Mouse (Mus musculus): ENCODE measurements at regions not wholly inside any gene's neighbourhood (a gene's known extent, or its start where the extent isn't known, plus 50 kb on each side); places are given as distances from the start of the nearest gene placed in this dataset.
A peak's percentile ranks its signal among the peaks of the same experiment; 100 is the strongest.

DNA sequence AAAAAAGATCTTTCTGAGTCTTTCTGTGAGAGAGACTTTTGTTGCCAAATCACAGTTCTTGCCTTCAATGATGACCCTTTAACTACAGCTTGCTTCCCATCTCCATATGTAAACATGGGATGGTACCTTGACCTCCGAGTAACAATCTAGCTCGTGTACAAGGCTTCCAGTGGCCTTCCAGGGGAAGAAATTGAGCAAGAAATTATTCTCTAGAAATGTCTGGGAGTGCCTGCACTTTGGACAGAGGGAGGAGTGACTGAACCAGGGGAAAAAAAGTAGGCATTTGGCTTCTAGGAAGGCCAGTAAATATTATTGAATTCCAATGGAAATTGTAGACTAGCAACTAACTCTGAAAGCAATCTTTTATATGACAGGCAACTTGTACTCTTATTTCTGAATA lies 287.8 kb upstream of the Mpdz start:
- DNase-seq (ENCODE audit: low spot score in 2 of 2): no peak

- DNase-seq (ENCODE audit: low spot score in 2 of 2): no peak
Measured at GRCm38 (mm10) chr4:81728961-81729360, 286.3 kb upstream of the Mpdz start.

GRCm38 (mm10) chr4:81727735-81728581 lies 285.3 kb upstream of the Mpdz start:
- peak; percentile 6 to 19 for DNase-seq (ENCODE audit: low spot score in 2 of 2)

DNA sequence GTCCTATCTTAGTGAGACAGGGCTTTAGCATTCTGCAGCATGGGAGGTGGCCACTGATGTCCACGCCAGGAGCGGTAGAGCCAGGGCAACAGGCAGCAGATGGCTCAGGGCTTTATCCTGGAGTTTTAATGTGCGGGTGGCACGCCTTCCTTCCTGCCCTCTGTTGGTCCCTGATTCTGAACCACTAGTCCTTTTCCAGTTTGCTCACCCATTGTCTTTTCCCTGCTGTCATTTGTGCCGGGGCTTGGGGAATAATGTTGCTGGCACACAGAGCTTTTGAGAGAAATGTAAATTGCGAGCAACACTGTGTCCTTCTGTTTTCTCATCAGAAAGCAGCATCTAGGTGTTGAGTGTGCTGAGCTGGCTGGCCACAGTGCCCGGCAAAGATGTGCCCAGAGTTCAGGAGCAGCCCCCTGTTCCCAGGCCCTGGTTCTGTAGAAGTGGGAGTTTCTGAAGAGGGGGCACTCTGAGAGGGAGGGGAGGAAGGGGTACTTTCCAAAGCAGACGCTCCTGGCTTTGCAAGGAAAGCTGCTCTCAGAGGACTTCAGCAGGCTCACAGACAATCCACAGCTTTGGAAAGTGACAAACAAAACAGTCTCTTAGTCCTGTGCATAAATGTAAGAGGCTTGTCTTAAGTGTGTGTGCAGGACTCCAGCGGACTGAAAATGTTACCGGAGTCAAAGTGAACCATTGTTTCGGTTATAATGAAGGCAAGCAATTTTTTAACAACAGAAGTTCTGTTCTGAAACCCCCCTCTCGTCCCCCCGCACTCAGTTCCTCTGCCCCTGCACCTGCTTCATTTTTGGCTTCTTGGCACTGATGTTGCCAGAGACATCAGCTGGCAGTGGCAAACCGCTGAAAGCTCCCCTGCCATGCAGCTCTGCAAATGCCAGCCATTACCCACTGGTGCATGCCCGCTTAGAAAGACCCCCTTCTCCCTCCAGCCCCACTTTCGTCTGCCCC lies 284.4 kb upstream of the Mpdz start:
- DNase-seq (ENCODE audit: low spot score in 2 of 2): peak; percentile 22 to 39

- no peak for DNase-seq (ENCODE audit: low spot score in 2 of 2)
Measured at GRCm38 (mm10) chr4:81724751-81725150, 282.1 kb upstream of the Mpdz start.

DNA sequence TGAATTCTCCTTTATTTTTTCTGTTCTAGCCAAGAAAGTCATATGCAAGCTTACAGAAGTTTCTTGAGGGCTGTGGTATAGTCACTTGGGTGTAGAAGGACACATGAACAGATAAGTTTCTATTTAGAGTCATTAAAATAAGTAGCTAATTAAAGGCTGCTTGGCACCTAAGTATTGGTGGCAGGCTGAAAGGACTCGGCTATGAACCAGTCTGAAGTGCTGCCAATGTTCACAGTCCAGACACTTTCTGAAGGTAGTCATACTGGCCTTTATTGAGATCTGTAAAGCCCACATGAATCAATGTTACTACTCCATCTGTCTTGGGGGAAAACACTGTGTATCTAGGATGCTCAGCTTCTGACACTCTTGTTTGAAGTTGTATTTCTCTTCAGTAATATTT lies 269.8 kb upstream of the Mpdz start:
- DNase-seq (ENCODE audit: low spot score in 2 of 2): no peak

GRCm38 (mm10) chr4:81695182-81695581 lies 252.6 kb upstream of the Mpdz start:
- DNase-seq (ENCODE audit: low spot score in 2 of 2): no peak

DNA sequence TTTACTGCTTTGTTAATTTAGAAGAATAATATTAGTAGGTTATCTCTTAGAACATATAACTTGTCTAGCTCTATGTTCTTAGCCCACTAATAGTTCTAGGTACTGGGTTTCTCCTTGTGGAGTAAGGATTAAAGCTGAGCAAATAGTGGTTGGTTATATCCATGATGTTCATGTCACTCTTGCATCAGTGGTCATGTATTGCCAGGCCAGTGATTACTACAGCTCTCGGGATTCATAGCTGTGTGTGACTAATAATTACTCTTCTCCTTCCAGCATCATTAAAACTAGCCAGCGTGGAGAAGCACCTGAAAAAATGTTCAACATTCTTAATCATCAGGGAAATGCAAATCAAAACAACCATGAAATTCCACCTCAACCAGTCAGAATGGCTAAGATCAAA lies 234.6 kb upstream of the Mpdz start:
- no peak for DNase-seq (ENCODE audit: low spot score in 2 of 2)

- DNase-seq (ENCODE audit: low spot score in 2 of 2): no peak
Measured at GRCm38 (mm10) chr4:81674871-81675270, 232.3 kb upstream of the Mpdz start.

- DNase-seq (ENCODE audit: low spot score in 2 of 2): no peak
Measured at GRCm38 (mm10) chr4:81673398-81674265, 231.0 kb upstream of the Mpdz start.

DNA sequence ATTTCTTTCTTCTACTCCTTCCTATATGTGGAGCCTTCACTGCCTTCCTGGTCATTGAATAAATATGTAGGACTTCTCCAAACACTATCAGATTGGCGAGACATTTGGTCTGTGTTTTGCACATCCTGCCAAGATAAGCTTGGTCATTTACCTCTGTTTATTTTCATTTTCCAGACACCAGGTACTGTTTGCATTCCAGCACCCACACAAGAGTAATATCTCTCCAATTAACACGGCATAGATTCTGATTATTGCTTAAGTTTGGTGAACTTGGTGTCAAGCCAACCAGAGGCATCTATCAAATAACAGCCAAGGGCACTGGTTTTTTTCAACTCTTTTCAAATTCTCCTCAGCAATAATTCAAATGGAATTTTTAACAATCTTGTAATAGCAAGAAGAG lies 229.4 kb upstream of the Mpdz start:
- DNase-seq (ENCODE audit: low spot score in 2 of 2): no peak

DNA sequence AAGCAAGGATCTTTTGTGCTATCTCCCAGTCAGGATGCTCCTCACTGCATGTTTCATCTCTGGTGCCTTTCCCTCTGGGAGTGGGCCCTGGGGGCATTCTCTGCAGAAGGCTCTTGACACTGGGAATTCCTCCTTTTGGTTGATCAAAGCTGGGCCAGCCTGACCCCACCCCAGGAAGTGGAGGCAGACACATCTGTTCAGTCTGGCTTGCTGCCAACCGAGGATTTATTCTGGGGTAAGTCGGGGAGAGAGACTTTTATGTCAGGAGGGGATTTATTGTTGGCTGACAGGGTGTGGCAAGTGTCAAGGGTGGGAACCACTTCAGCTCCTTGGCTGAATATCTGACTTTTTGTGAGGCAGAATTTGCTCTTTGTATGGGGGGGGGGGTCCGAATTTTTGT lies 226.6 kb upstream of the Mpdz start:
- DNase-seq (ENCODE audit: low spot score in 2 of 2): peak in 1 of 2 experiments; percentile 7

DNA sequence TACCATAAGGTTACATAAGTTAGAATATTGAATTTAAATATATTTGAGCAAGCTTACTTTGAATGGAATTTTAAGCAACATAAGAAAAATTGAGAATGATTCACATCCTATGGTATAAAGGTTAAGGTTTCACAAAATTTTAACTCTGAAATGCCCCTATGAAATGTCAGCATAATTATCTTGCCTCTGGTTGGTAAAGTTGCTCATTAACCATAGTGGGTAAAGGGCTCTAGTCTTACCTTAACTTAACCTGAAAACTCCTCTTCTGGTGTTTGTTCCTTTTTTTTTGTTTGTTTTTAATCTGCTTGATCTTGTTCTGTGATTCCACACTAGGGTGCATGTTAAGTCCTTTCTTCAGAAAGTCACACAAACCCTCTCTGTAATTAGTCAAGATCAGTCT lies 218.5 kb upstream of the Mpdz start:
- no peak for DNase-seq (ENCODE audit: low spot score in 2 of 2)

- DNase-seq (ENCODE audit: low spot score in 2 of 2): no peak
Measured at GRCm38 (mm10) chr4:81628496-81628828, 185.8 kb upstream of the Mpdz start.

GRCm38 (mm10) chr4:81627714-81628495 lies 185.3 kb upstream of the Mpdz start:
- DNase-seq (ENCODE audit: low spot score in 2 of 2): no peak

DNA sequence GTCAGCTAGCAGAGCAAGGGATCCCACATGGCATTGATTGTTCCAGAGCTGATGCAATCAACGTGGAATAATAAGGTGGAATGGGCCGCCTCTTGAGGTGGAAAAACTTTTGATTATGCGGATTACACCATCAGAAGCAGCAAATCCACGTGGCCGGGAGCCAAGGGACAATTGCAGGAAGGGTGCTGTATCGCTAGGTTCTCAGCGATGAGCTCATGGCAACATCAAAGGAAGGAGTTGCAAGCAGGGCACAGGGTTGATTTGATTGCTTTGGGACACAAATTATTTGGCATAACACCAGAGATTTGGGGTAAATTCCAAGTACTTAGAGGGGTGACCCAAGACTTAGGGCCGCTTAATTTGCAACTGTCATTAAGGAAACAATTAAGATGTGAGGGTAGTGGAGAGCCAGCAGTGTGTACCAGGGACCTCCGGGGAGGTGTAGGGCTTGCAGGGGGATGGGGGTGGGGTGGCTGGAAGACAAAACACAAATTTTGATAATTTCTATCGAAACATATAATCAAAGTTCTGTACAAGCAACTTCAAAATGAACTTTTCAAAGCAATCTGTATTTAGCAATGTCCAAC lies 182.8 kb upstream of the Mpdz start:
- DNase-seq (ENCODE audit: low spot score in 2 of 2): no peak

GRCm38 (mm10) chr4:81624111-81624510 lies 181.5 kb upstream of the Mpdz start:
- DNase-seq (ENCODE audit: low spot score in 2 of 2): no peak

DNA sequence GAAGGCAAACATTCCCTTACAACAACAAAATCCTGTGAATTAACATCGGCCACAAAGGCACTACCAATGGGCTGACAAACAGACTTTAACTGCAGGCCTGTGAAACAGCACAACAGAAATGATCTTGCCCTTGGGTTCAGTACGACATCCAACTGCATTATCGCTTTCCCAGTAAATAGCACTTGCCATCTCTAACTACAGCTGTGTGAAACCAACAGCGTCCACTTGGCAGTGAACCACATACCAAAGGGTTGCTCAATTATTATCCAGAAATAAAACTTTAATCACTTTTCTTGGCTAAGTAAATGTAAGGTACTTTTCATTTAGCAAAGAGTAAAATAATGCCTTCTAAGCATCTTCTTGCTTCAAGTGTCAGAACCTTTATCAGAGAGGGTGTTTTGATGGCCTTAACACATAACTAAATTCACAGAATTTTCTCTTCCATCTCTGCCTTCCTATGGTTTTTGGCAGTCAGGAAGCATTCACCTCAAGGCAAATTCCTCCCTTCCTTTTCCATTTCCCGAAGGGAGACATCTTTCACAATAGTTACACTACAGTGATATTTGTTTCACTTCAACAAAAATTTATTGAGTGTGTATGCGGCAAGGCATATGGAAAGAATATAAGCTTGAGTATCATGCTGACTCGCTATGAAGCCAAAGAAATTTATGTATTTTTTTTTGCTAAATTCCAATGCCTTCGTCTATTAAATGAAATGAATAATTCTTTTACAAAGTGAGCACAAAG lies 178.9 kb upstream of the Mpdz start:
- DNase-seq (ENCODE audit: low spot score in 2 of 2): no peak

GRCm38 (mm10) chr4:81617191-81617590 lies 174.6 kb upstream of the Mpdz start:
- no peak for DNase-seq (ENCODE audit: low spot score in 2 of 2)

DNA sequence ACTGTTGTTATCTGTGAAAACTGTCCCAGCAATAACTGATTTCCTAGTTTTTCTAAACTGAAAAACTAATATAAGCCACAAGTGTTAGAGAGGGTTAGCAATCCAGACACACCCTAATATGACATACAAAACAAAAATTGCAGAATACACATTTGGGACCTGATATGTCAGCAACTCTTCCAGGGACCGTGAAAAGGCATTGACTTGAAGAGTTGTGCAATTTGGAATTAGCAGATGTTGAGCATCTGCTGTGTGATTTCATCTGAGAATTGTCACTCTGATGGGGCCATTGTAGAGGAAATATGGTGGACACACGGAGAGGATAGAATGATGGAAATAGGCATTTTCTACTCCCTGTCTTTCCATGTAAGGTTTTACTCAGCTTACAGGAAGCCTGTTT lies 168.6 kb upstream of the Mpdz start:
- DNase-seq (ENCODE audit: low spot score in 2 of 2): no peak
